Mouse (Mus musculus): ENCODE measurements around the gene Siah1a.

Gene Siah1a

GRCm38 (mm10) chr8:86744313-86745220 is 1.2 kb downstream of the Siah1a start:
- CTCF ChIA-PET = no interaction called here

DNA sequence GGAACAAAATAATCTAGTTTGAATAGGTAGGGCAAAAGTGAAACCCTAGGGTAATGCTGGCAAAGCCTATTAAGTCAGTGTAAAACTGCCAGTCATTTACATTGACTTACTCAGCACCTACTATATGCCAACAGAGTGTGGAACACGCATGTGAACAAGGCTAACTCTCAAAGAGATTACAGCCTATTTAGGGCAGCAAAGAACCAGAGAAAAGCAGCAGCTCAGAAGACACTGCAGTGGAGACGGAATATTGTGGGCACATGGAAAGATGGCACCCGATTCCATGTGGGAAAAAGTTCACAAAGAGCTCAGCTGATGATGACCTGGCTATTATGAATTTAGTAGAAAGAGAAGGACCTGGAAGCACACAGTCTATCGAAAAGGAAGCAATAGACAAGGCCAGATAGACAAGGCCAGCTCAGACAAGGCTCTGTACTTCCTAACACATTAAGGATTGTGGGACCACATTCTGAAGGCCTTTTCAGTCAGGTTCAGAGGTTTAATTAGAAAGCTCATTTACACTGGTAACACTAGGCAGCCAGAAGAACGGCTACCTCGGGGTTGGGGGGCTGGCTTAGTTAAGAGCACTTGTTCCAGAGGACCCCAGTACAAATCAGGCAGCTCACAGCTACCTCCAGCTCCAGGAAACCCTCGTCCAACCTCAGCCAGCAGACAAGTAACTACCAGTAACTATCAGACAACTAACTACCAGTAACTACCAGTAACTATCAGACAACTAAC is 3.0 kb downstream of the Siah1a start:
- CTCF ChIA-PET = interaction anchor here (0.5 to 0.7 kb wide), 2 partner anchors 36 to 65 kb away, joined by 3 to 4 read pairs; no protein-coding TSS in a partner anchor

- CTCF ChIA-PET = no interaction called here
Measured at GRCm38 (mm10) chr8:86741627-86742026, 4.1 kb downstream of the Siah1a start.

DNA sequence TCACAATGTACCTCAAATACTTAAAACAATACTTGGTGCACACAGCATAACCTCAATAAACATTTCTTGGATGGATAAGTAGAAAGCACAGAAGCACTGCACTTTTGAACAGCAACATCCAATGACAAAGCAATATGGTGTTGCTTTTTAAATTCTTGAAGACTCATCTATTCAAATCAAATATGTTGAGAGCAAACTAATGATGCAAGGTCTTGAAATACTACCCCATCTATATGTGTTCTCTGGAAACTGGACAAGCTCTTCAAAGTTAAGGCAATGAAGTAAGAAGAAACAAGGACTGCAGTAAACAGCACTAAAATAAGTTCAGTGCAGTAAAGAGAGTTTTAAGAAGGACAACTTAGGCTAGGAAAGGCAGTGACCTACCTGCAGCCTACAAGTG is 4.8 kb downstream of the Siah1a start:
- CTCF ChIA-PET = no interaction called here

- CTCF ChIA-PET = no interaction called here
Measured at GRCm38 (mm10) chr8:86735446-86736111, 10.2 kb downstream of the Siah1a start.

- CTCF ChIA-PET = no interaction called here
Measured at GRCm38 (mm10) chr8:86734954-86735353, 10.8 kb downstream of the Siah1a start.

GRCm38 (mm10) chr8:86734171-86734570 is 11.6 kb downstream of the Siah1a start:
- CTCF ChIA-PET = no interaction called here

DNA sequence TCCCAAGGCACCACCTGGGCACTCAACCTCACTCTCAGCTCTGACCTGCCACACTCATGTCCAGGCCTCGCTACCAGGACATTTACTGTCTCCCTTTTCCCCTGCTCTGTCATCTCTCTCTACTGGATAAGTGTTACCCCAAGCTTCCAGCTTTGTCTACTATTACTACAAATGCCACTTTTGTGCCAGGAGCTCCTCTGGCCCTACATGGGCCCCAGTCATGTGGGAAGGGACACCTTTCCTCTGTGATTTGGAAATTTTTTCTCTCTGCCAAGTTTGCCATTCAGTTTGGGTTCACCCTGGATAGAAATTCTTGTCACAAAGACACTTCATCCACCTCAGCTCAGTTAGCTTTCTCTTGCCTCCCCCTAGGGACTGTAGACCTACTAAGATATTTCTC is 14.9 kb downstream of the Siah1a start:
- CTCF ChIA-PET = interaction anchor here (0.7 kb wide), 1 partner anchor 43 kb away, joined by 5 read pairs; no protein-coding TSS in a partner anchor

DNA sequence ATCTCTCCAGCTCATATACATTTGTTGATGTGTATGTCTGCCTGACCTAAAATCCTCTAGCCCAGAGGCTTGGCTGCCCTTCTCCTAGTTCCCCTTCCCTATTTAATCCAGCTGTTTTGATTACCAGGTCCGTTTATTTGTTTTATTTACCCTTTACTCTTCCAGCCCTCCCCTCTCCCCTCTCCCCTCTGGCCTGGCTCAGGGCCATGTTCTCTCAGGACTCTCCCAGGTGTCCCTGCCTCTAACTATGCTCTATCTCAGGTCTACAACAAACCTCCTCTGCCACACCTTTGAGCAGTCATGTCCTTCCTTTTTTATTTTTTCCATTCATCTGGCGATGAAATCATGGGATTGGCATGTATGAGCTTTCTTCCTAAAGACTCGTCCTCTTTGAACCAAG is 15.4 kb downstream of the Siah1a start:
- CTCF ChIA-PET = no interaction called here

DNA sequence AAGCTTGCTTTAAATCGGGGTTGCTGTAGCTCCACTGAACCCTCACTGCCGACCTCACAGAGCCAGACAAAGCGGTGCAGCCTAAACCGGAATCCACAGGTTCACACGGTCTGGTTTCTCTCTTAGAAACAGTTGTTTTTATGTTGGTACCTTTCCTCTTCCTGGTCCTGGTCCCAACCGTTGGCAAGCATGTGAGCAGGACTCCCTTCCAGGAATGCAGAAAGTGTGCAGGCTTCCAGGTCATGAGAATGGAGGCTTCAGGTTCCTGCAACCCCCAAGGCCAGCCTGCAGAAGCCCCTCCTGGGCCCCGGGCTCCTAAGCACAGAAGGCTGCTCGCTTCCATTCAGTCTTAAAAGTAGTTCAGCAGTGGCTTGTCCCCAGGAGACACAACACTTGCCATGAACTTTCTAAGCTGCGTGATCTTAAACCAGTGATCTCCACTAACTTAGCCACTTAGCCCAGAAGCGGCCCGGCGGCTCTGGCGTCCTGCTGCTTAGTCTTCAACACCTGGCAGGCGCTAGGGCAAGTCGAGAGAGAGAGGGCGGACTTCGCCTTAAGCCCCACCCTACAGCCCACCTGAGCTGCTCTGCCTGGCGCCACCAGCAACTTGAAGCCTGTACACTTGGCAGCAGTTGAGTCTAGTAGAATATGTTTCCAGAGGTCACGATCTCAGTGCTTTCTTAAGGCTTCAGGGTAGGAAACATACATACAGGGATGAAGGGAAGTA is 17.3 kb downstream of the Siah1a start:
- CTCF ChIA-PET = interaction anchor here (0.6 kb wide), 1 partner anchor 51 kb away, joined by 4 read pairs; no protein-coding TSS in a partner anchor

GRCm38 (mm10) chr8:86726959-86727358 is 18.8 kb downstream of the Siah1a start:
- CTCF ChIA-PET = interaction anchor here (0.5 kb wide), 1 partner anchor 50 kb away, joined by 3 read pairs; no protein-coding TSS in a partner anchor

DNA sequence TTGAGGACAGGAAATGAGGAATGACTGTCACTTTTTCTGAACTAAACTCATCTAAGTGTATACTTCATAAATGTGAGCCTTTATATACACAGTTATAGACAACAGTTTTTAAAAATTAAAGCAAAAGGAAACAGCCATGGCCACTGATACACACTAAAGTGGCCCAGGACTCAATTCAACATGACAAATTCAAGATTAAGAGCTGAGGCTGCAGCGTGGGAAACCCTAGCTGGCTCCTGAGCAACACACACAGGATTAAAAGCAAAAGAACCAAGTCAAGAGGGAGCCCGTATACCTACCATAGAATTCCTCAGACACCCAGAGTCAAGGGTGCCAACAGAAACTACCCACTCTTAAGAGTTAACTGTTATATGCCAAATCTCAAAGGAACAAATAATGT is 24.2 kb downstream of the Siah1a start:
- CTCF ChIA-PET = no interaction called here

GRCm38 (mm10) chr8:86720756-86721459 is 24.8 kb downstream of the Siah1a start:
- CTCF ChIA-PET = no interaction called here

GRCm38 (mm10) chr8:86719368-86719767 is 26.4 kb downstream of the Siah1a start:
- CTCF ChIA-PET = no interaction called here

DNA sequence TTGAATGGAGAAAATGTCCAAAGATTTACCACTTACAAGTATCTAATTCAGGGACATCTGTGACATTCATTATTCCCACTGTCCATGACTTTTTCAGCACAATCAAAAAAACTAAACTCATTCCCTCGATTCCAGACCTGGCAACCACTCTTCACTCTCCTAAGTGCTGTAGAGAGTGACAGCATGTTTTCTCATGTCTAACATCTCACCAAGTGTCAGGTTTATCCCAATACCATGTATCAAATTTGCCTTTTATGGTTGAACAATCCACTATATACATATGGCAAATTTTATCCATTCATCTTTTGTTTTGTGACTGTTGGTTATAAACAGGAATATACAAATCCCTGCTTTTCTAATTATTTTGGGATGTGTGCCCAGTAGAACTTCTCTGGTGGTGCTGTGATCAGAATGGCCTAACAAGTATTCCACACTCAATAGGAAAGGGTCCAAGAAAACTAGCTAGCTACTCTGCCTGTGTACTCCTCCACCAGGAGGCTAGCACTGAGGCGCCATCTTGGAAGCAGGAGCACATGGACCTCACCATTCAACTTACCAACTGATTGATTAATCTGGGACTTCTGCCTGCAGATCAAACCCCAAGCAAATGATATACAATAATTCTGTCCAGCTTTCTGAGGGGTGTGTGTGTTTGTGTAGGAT is 27.3 kb downstream of the Siah1a start:
- CTCF ChIA-PET = no interaction called here

- CTCF ChIA-PET = no interaction called here
Measured at GRCm38 (mm10) chr8:86713407-86714188, 32.1 kb downstream of the Siah1a start.

GRCm38 (mm10) chr8:86712594-86712993 is 33.1 kb downstream of the Siah1a start:
- CTCF ChIA-PET = no interaction called here

DNA sequence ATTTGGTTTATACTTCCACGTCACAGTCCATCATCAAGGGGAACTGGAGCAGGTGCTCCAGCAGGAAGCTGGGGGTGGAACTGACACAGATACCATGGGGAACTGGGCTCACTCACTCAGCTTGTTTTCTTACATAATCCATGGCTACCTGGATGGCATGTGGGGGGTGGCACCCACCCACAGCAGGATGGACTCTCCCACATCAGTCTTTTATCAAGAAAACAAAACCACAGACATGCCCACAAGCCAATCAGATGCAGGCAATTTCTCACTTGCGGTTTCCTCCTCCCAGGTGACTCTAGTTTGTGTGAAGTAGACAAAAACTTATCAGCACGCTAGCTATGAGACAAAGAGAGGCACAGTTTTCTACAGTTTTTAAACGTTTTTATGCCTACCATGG is 37.9 kb downstream of the Siah1a start:
- CTCF ChIA-PET = no interaction called here

GRCm38 (mm10) chr8:86706756-86707155 is 39.0 kb downstream of the Siah1a start:
- CTCF ChIA-PET = no interaction called here

- CTCF ChIA-PET = interaction anchor here (1.0 kb wide), 1 partner anchor 14 kb away, joined by 3 read pairs; no protein-coding TSS in a partner anchor
Measured at GRCm38 (mm10) chr8:86705317-86705716, 40.4 kb downstream of the Siah1a start.

All from spleen, embryonic (tissue).